Mouse (Mus musculus): ENCODE measurements around the gene Isy1.

DNA sequence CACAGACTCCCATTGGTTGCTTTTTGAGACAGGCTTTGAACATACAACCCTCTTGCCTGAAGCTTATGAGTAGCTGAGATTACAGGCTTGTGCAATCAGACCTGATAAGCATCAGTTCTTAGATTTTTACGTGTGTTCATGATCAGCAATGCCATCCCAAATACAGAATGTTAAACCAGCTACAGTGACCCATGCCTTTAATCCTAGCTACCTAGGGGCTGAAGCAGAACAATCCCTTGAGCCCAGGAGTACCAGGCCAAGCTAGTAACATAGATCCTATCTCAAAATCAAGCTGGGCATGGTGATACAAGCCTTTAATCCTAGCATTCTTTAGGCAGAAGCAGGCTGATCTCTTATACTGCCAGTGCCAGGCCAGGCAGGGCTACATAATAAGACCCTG, 34.6 kb downstream of the Isy1 start:
- TF ChIP-seq CTCF (IDR thresholded peaks at IDR 0.05; ENCODE audit: extremely low read depth, insufficient read length, insufficient replicate concordance, low read depth, low read length): no peak
- TF ChIP-seq POLR2A (IDR thresholded peaks at IDR 0.05; ENCODE audit: low read depth, low read length): no peak
